Mouse (Mus musculus) hindbrain, postnatal 0 days (tissue): ENCODE measurements around the gene Etfdh. TPM values are rescaled to one million over a fixed set of nuclear protein-coding genes. Genes with fewer than 3 reads are reported as not detected.
A peak's percentile ranks its signal among the peaks of the same experiment; 100 is the strongest.

ENCODE experiments used
- ATAC-seq: fragments of 200-750 bp; cut with Nextera tagmentation; 2 replicates; pipeline ENCODE4 v1.8.0; 2017; ENCODE audit warnings: mild to moderate bottlenecking, moderate TSS enrichment, moderate library complexity
- DNase-seq: peaks from one replicate; pipeline ENCODE4 v3.0.0-alpha.2; 2015; ENCODE audit warnings: low spot score
- H3K27ac ChIP-seq: fragments of 300-500 bp; sonication (generic); 2 replicates; pipeline ENCODE4 v1.5.1; 2014; ENCODE audit warnings: mild to moderate bottlenecking
- H3K27me3 ChIP-seq: fragments of 300-500 bp; sonication (generic); 2 replicates; pipeline ENCODE4 v1.6.1; 2014; ENCODE audit warnings: low read length, mixed read lengths; ENCODE audit not compliant: insufficient read depth
- H3K36me3 ChIP-seq: fragments of 300-500 bp; sonication (generic); 2 replicates; pipeline ENCODE4 v1.6.1; 2014; ENCODE audit warnings: low read length, mixed read lengths; ENCODE audit not compliant: insufficient read depth
- H3K4me1 ChIP-seq: fragments of 300-500 bp; sonication (generic); 2 replicates; pipeline ENCODE4 v1.6.1; 2014; ENCODE audit warnings: antibody characterized with exemption, low read length, mixed read lengths; ENCODE audit not compliant: insufficient read depth
- H3K4me2 ChIP-seq: fragments of 300-500 bp; sonication (generic); 2 replicates; pipeline ENCODE4 v1.6.1; 2014; ENCODE audit warnings: low read depth, mild to moderate bottlenecking, low read length, moderate library complexity, mixed read lengths
- H3K4me3 ChIP-seq: fragments of 300-500 bp; sonication (generic); 2 replicates; pipeline ENCODE4 v1.5.1; 2014; ENCODE audit warnings: low read length
- H3K9ac ChIP-seq: fragments of 300-500 bp; sonication (generic); replicated peaks from 2 replicates; pipeline ENCODE4 v1.6.1; 2014; ENCODE audit warnings: mild to moderate bottlenecking, low read length, moderate library complexity, mixed read lengths
- H3K9me3 ChIP-seq: fragments of 300-500 bp; sonication (generic); 2 replicates; pipeline ENCODE4 v1.6.1; 2016; ENCODE audit warnings: low read length, mixed read lengths
- CTCF ChIP-seq: IDR thresholded peaks from 2 replicates; pipeline ENCODE4 v1.5.1; 2016; ENCODE audit warnings: antibody characterized with exemption, control low read depth, low read depth
- WGBS: fragments of 180-500 bp; shearing (Covaris S2); extraction: QIAGEN DNeasy Blood & Tissue Kit; methylation state at CpG from one replicate; pipeline ENCODE4 v1.1.7; 2014; 5-methylcytosine and 5-hydroxymethylcytosine counted together
- polyA plus RNA-seq: library from polyadenylated mRNA; unstranded; fragments of >200 nt; fragmentation: Nextera tagmentation; extraction: Ambion mirVana; gene quantifications from 2 replicates; pipeline ENCODE4 v1.2.1, GENCODE M21; 2015
- total RNA-seq: library from RNA; depleted of rRNA; stranded (reverse); fragments of >200 nt; gene quantifications from 2 replicates; pipeline ENCODE4 v1.2.3, GENCODE M21; 2014; rRNA removed

Gene Etfdh
- total and polyA plus RNA-seq, 2 experiments from 2014 or later, result 24.6 to 45.2 TPM

- Histone ChIP-seq H3K27ac (no peak overlapping the region), H3K4me2 (no peak overlapping the region), H3K9me3 (no peaks in the 10 kb centered on the region), H3K4me1 (no peaks in the 10 kb centered on the region), H3K9ac (no peak overlapping the region), H3K4me3 (no peak overlapping the region), H3K36me3 (no peaks in the 10 kb centered on the region), H3K27me3 (no peaks in the 10 kb centered on the region)
- WGBS, result 85% methylated on average over 2 of the region's 2 CpGs
- no peak for TF ChIP-seq CTCF
- ATAC-seq (no peak), DNase-seq (no peak)
These were observed 65.8 kb downstream of the Etfdh start for GRCm38 (mm10) chr3:79563511-79563910.

- DNase-seq (no peak), ATAC-seq (no peak)
- Histone ChIP-seq H3K36me3 (no peaks in the 10 kb centered on the region), H3K9me3 (no peaks in the 10 kb centered on the region), H3K27me3 (no peaks in the 10 kb centered on the region), H3K4me2 (no peak overlapping the region), H3K4me1 (no peaks in the 10 kb centered on the region), H3K4me3 (no peak overlapping the region), H3K9ac (no peak overlapping the region), H3K27ac (no peak overlapping the region)
- no peak for TF ChIP-seq CTCF
- 53% methylated on average over 10 of the region's 10 CpGs for WGBS
These were observed 67.2 kb downstream of the Etfdh start for GRCm38 (mm10) chr3:79561784-79562715.

GRCm38 (mm10) chr3:79560555-79560954, 68.7 kb downstream of the Etfdh start:
- no peak overlapping the region for H3K9ac ChIP-seq

GRCm38 (mm10) chr3:79559773-79560045, 69.6 kb downstream of the Etfdh start:
- Histone ChIP-seq H3K4me1 (no peaks in the 10 kb centered on the region), H3K27me3 (no peaks in the 10 kb centered on the region), H3K36me3 (no peaks in the 10 kb centered on the region), H3K9me3 (no peaks in the 10 kb centered on the region), H3K4me3 (no peak overlapping the region), H3K9ac (no peak overlapping the region), H3K4me2 (no peak overlapping the region), H3K27ac (peak overlapping the region; percentile 68; the same call in 1 of the 2 replicates)
- ATAC-seq (no peak), DNase-seq (no peak)
- WGBS, result 78% methylated on average over 5 of the region's 5 CpGs
- no peak for TF ChIP-seq CTCF

More at GRCm38 (mm10) chr3:79560555-79560954, 68.7 kb downstream of the Etfdh start:
- Histone ChIP-seq H3K4me3 (no peak overlapping the region), H3K4me1 (no peaks in the 10 kb centered on the region), H3K27ac (no peak overlapping the region), H3K9me3 (no peaks in the 10 kb centered on the region), H3K4me2 (no peak overlapping the region), H3K27me3 (no peaks in the 10 kb centered on the region), H3K36me3 (no peaks in the 10 kb centered on the region)
- DNase-seq, result no peak
- ATAC-seq, result no peak
- no peak for TF ChIP-seq CTCF
- WGBS, result 94% methylated on average over 6 of the region's 6 CpGs

- Histone ChIP-seq H3K4me1 (no peaks in the 10 kb centered on the region), H3K27ac (peak overlapping the region; percentile 68), H3K4me2 (no peak overlapping the region), H3K27me3 (no peaks in the 10 kb centered on the region), H3K4me3 (no peak overlapping the region), H3K9ac (no peak overlapping the region), H3K36me3 (no peaks in the 10 kb centered on the region), H3K9me3 (no peaks in the 10 kb centered on the region)
- ATAC-seq, result peak; percentile 90
- TF ChIP-seq CTCF, result no peak
- peak; percentile 43 for DNase-seq
- 61% methylated on average over 9 of the region's 9 CpGs for WGBS
These were observed 70.1 kb downstream of the Etfdh start for GRCm38 (mm10) chr3:79559021-79559772.

GRCm38 (mm10) chr3:79555061-79555460, 74.2 kb downstream of the Etfdh start:
- Histone ChIP-seq H3K4me2 (no peak overlapping the region), H3K9ac (no peak overlapping the region), H3K27ac (no peak overlapping the region), H3K9me3 (no peaks in the 10 kb centered on the region), H3K4me3 (no peak overlapping the region), H3K4me1 (no peaks in the 10 kb centered on the region), H3K27me3 (no peaks in the 10 kb centered on the region), H3K36me3 (no peaks in the 10 kb centered on the region)
- no peak for TF ChIP-seq CTCF
- ATAC-seq (no peak), DNase-seq (no peak)
- WGBS, result 78% methylated on average over 6 of the region's 6 CpGs

Other genes starting within 250 kb of the Etfdh start
- 21.3 and 22.4 TPM in 2 replicates for gene Fnip2, start 61.7 kb downstream of the Etfdh start, total RNA-seq
- gene Fnip2, start 61.7 kb downstream of the Etfdh start, polyA plus RNA-seq, result 3.5 and 4.6 TPM in 2 replicates
- 37.6 and 44.0 TPM in 2 replicates for gene Ppid, start 38.2 kb downstream of the Etfdh start, total RNA-seq
- gene Ppid, start 38.2 kb downstream of the Etfdh start, polyA plus RNA-seq, result 115 and 117 TPM in 2 replicates
- gene 4930579G24Rik, start 421 bp downstream of the Etfdh start, total RNA-seq, result 3.9 and 6.8 TPM in 2 replicates
- 6.5 and 7.0 TPM in 2 replicates for gene 4930579G24Rik, start 421 bp downstream of the Etfdh start, polyA plus RNA-seq
- 0.63 and 1.0 TPM in 2 replicates for gene Rxfp1, start 108.4 kb upstream of the Etfdh start, total RNA-seq
- 0.20 and 0.40 TPM in 2 replicates for gene Rxfp1, start 108.4 kb upstream of the Etfdh start, polyA plus RNA-seq
- gene Tmem144, start 223.3 kb upstream of the Etfdh start, total RNA-seq, result 2.6 and 2.7 TPM in 2 replicates
- gene Tmem144, start 223.3 kb upstream of the Etfdh start, polyA plus RNA-seq, result 3.1 and 3.2 TPM in 2 replicates